Mouse (Mus musculus) gastrocnemius, postnatal 4 days (tissue): ENCODE results near the gene Cdca5. TPM values are rescaled to one million over a fixed set of nuclear protein-coding genes. Genes with fewer than 3 reads are reported as not detected.
A peak's percentile ranks its signal among the peaks of the same experiment; 100 is the strongest.
"Not testable (repeated sequence)": the region's sequence is repeated elsewhere in the genome, so short reads cannot be mapped to it uniquely, and the experiment has no call there.

Experiments used
- DNase-seq, 2 experiments: peaks; one replicate each; pipeline ENCODE4 v3.0.0; 2021 to 2022; ENCODE audit warnings: low spot score in 2 of 2, mixed read lengths in 2 of 2
- long read RNA-seq, 2 experiments: library from polyadenylated mRNA; stranded (forward); transcript quantifications; one replicate each; pipeline ENCODE4 v2.0.0; 2021
- total RNA-seq, 2 experiments: library from RNA; stranded (reverse); gene quantifications; 2 replicates each; pipeline ENCODE4 v1.2.3; 2021

The Cdca5 gene
- total RNA-seq, result 1 to 10 TPM; 7.7 to 8.1 TPM
- long read RNA-seq, experiment 1, partial matches to known transcripts, result 4 of 8 reads
- long read RNA-seq, experiment 1, other reads (novel, unspliced or antisense), result 0 of 8 reads
- long read RNA-seq, experiment 2, transcript Cdca5-201 (6 exons, 2,024 nt), result major isoform, 17 of 19 reads
- long read RNA-seq, experiment 2, partial matches to known transcripts, result 1 of 19 reads
- long read RNA-seq, experiment 2, other reads (novel, unspliced or antisense), result 1 of 19 reads

DNA sequence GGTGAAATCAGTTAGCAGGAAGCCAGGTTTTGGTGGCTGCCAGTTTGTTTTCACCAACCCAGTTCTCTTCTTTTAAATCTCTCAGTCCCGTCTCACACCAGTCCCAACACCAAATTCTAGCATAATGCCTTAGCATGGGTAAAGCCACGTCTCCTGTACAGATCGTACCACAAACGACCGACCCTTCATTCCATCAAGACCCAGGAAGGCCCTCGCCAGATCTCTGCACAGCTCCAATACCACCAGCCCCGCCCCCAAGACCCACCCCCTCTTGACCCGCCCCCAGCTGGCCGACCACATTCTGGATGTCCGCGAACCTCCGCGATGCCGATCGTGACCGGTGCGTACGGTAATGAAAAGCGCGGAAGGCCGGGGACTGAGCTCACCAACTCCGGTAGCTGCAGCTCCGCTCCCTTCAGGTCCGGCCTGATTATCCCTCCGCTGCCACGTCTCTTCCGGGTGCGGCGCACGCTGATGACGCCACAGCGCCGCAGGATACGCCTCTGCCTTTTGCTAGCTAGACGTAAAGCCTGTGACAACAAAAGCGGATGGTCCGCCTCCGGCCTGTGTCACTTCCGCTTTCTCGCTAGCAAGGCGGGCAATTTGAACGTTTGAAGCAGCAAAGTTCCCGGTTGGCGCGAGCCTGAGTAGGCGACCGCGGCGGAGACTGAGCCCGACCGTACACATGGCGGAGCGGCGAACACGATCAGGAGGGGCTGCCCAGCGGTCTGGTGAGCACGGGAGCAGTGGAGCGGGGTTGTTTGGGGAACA lies at the start of gene Cdca5, which contains the start of gene Zfpl1:
TSS of gene Cdca5 (plus strand) at position 506 of the 771 bp plus-strand sequence.
TSS of gene Zfpl1 (minus strand) at position 479 of the 771 bp plus-strand sequence.
- DNase-seq, result peak; percentile 83 to 94

DNA sequence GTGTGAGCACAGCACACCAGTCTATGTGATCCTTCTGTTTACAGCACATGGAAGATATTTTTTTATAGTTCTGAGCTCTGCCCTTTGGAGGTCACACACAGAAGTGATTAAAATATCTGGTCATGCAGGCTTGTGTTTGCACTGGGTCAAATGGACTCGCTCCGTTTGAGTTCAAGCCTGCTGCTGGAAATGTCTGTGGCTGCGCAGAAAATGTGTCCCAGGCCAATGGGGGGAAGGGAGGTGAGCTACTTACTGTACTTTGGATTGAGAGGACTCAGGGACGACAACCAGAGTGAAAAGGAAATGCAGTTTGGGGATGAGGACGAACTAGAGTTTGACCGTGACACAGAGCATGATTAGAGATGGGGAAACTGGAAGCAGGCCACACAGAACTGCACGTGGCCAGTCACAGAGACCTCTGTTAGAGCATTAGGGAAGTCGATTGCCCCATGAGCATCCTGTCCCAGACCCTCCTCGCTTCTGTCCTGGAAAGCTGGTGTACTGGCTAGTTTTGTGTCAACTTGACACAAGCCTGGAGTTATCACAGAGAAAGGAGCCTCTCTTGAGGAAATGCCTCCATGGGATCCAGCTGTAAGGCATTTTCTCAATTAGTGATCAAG lies 48.7 kb upstream of the Cdca5 start:
- DNase-seq, result no peak

DNA sequence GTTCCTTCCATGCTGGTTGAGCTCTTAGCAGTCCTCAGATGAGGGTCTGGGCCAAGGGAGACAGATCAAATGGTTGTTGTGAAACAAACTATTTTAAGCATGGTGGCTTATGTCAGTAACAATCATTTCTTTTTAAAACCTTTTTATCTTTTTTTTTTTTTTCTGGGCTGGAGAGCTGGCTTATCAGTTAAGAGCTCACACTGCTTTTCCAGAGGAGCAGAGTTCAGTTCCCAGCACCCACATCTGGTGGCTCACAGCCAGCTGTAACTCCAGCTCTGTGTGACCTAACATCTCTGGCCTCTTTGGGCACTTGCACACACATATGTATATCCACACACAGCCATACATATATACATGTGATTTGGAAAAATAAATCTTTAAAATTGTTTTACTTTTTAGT lies 47.1 kb upstream of the Cdca5 start:
- DNase-seq, result no peak

DNA sequence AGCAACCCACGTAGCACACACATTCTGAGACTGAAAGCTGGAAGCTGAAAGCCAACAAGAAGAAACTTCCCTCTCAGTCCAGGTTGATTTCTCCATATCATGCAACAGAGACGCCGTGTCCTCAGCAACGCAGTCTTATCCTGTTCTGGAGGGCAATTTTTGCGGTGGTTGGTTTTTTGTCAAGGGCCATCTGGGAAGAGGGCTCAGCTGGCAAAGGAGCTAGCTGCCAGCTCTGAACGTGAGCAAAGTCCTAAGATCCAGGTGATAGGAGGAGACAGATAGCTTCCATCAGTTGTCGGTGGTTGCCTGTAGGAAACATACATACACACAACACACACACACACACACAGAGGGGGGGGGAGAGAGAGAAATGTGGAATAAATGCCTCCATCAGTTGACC lies 46.5 kb upstream of the Cdca5 start:
- no peak for DNase-seq

DNA sequence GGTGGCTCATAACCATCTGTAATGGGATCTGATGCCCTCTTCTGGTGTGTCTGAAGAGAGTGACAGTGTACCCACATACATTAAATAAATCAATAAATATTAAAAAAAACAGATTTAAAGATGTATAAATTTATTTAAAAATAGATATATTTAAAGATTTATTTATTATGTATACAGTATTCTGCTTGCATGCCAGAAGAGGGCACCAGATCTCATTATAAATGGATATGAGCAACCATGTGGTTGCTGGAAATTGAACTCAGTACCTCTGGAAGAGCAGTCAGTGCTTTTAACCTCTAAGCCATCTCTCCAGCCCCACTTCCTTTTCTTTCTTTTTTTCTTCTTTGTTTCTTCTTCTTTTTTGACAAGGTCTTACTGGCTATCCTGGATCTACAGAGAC lies 44.8 kb upstream of the Cdca5 start:
- DNase-seq, result no peak

DNA sequence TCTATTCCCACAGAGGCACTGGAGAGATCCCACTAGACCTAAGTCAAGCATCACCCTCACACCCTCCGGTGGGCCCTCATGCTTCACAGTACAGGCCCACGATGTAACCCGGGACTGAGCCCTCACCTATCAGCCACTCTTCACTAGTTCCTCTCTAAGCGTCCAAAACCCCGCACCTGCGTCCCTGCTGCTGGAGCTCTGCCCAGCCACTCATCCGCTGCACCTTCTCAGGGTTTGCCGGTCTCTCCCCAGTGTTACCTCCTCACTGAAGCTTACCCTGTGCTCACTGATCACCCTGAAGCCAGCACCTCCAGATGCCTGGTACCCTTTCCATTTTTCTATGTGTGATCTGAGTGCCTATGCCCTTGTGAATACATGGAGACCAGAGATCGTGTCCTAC lies 42.5 kb upstream of the Cdca5 start:
- DNase-seq, result no peak

DNA sequence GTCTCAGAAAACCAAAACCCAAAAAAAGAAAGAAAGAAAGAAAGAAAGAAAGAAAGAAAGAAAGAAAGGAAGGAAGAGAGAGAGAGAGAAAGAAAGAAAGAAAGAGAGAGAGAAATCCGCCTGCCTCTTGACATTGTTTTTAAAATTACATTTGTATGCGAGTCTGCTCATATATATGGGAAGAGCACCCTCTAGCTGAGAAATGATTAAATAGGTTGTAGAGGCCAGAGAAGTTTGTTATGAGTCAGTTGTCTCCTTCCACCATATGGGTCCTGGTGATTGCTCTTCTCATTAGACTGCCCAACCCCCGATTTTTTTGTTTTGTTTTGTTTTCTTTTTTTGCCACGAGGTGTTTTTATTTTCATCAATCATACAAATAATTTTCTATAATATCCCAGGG lies 40.7 kb upstream of the Cdca5 start:
- DNase-seq, result not testable (repeated sequence)

DNA sequence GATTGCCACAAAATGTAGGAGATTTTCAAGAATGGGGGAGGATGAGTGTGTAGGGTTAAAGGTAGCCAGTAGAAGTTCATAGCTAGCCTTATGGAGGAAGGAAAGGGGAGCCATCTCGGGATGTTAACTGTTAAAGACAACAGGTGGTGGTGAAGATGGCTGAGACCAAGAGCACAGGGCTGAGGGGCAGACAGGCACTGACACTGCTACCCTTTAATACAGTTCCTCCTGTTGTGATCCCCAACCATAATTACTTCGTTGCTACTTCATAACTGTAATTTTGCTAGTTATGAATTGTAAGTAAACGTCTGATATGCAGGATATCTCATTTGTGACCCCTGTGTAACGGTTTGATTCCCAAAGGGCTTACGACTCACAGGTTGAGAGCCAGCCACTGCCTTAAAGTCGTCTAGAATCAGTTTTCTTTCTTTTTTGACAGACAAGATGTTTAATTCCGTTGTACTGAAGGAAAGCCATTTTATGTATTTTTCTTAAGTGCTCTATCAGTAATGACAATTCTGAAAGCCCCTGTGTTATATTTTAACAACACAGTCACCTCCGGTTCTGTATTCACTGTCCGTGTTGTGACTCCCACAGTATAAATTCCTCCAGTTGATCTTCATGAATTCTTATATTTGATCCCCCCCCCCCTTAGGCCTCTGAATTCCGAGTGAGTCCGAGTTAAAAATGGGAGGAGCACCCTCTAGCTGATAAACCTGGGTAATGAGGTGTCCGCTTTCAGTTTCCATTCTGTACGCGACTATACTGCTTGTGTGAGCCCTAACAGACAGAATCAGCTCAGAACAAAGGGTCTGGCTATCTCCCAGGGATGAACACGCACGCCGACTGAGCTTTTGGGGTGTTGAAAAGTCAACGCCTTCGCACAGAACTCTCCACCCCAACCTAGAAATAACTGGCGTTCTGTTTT lies 39.2 kb upstream of the Cdca5 start:
- DNase-seq, result no peak

DNA sequence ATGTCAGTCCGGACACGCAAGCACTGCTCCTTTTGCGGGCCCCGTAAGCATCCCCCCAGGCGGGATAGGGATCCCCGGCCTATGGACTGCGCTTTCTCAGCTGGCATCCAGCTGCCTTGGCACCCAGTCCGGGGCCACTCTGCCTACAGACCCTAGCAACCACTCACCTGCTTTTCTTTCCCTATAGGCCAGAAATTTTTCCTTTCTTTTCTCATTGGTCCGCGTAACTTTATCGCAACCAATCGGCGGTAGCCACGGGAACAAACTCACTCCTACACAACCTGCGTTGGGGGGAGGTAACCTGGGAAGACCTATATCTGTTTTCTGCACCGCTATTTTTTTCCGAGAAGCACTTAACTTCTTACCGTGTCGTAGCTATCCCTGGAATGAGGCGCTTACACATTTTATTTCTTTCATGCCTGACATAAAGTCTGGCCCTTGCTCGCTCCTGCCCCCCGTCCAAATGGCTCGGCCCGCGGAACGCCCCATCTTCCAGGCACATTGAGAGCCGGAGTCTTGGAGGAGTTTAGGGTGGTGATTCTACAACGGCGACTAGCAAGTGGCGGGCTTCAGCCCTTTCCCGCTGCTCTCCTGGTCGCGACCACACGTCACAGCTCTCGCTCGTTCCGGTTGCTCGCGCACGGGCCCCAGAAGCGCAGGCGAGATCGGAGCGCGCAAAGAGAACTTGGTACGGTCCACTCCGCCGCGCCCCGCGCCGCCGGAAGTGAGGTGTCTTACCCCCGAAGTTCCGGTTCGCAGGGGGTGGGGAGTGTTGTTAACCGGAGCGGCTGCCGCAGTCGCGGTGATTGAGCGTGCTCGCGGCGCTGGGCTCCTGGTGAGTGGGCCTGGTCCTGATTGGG lies 38.3 kb upstream of the Cdca5 start, which contains the start of gene Syvn1:
TSS of gene Syvn1 (plus strand) at position 283 of the 860 bp plus-strand sequence.
- peak; percentile 76 to 91 for DNase-seq

DNA sequence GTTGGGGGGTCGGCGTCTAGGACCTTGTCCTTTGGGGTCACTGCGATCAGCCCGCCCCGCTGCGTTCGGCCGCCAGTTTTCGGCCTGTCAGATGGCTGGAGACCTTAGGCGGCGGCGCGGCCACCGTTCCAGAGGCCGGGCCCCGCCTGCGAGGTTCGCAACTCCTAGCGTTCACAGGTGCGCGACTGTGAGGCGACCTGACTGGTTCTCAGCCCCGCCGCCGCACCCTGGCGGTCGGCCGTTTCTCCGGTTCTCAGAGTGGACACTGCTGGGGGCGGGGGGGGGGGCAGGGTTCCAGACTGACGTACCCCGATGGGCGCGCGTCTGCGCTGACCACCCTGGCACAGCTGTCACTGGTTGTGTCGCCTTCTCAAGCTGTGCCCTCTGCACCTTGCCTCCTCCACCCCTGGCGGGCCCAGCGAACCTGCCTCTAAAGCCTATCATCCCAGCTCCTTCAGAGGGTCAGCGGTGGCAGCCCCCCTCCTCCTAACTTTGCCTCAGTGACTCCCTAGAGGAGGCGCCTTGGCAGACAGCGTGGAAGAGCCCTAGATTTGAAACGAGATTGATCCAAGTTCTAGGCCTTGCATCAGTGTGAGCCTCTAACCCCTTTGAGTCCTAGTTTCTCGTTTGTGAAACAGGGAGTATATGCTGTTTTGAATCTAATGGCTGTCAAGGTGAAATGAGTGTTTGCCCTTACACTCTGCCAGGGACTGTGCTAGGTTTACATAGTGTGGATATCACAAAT lies 37.5 kb upstream of the Cdca5 start:
- no peak for DNase-seq

DNA sequence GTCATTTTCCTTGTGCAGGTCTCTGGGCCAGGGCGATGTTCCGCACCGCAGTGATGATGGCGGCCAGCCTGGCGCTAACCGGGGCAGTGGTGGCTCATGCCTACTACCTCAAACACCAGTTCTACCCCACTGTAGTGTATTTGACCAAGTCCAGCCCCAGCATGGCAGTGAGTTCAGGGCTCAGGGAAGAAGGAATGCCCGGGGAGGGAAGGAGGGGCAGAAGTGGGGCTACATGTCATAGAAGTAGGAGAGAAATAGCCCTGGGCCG lies 37.0 kb upstream of the Cdca5 start:
- DNase-seq, result no peak

DNA sequence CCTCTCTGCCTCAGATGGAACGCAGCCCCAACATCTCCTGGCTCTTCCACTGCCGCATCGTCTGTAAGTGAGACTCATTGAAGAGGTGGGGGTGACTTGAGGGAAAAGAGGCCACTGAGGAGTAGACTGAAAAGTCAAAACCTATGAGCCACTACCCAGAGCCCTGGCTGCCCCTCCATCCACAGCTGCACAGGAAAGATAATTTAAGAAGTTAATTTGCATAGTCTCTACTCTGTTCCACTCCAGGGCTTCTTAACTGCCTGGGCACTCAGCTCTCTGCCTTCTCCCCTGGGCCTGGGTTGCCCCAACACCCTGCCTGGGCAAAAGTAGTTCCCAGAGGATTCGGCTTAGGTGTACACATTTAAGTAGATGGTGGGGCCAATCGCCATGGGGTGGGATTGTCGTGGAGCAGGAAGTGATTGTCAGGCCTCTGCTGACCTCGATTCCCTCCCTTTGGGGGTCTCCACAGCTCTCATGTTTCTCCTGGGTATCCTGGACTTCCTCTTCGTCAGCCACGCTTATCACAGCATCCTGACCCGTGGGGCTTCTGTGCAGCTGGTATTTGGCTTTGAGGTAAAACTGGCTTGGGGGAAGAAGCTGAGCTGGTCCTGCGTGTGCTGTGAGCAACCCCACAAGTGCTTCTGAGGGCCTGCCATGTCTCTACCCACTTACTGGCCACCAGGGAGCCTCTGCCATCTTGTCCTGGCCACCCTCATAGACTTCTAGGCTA lies 35.9 kb upstream of the Cdca5 start:
- no peak for DNase-seq

DNA sequence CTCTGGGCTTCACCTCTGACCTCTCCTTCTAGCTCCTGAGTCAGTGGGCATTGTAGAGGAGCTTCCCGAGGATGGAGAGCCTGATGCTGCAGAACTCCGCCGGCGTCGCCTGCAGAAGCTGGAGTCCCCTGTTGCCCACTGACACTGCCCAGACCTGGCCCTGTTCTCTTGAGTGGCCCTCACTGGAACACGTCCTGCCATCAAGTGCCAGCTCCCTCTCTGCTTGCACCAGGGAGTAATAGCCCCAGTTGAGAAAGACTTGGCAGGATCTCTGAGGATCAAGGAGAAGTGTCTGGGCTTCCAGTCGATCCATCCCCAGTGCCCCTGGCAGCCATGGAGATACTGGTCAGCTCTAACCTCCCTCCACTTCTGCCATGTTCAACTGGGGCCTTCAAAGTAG lies 32.3 kb upstream of the Cdca5 start:
- DNase-seq, result no peak

DNA sequence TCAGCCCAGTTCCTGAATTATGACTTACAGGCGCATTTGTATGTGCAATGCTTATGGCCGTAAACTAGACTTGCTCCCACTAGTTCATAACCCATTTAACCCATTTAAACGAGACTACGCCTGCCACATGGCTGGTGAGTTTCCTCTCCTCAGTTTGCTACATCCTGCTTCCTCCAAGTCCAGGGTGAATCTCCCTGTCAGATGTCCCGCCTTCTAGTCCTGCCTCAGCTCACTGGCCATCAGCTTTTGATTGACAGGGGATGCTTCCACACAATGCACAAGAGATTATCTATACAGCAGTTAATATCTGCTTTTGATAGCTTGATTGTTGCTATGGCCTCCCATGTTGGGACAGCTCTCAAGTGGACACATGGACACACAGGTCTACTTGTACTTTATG lies 30.5 kb upstream of the Cdca5 start:
- DNase-seq, result no peak

DNA sequence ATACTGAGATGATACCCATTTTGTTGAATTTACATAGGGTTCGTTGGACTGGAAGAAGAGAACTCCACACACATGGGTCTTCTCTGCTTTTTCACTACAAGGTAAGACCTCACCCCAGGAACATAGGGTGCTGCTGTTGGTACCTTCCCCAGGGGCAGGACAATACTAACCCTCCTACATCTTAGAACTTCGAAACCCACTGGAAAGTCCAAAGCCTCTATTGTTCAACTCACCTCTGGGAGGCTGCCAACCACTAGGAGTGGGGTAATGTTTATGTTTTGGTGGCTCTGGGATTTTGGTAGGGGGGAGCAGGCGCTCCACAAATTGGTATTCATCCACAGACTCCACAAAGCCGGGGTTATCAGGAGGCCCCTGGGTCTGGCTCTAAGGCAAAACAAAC lies 28.1 kb upstream of the Cdca5 start:
- no peak for DNase-seq

DNA sequence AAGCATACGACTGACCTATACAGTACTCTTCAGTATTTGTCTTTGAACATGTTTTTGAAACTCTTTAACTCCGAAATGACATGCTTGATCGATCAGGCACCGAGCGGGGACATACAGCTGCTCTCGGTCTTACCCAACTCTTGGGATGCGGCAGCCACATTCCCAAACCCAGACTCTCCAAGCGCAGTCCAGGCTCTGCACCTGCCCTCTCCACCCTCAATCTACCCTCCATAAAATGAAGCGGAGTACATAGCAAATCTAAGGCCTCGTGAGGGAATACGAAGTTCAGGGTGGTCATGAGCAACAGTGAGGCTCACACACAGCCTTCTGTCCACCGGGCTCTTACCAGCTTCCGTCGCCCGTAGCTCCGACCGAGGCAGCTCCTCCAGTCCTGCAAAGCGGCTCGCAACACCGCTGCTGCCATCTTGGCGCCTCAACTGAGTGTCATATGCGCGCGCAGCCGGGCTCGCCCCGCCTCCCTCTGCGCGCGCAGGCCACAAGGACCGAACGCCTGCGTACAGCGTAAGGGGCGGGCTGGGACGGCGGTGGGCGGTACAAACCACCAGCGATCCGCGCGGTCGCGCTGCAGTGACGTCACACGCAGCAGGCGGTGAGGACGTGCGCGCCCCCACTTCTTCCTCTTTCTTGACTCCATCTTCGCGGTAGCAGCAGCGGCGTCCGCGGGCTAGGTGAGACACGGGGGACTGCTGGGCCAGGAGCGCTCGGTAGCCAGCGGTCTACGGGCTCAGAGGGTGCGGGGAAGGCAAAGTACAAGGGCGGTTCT lies 27.3 kb upstream of the Cdca5 start, which contains the start of the genes Mrpl49 and Fau:
TSS of gene Mrpl49 (minus strand) at position 473 of the 784 bp plus-strand sequence.
TSS of gene Fau (plus strand) at position 532 of the 784 bp plus-strand sequence.
- peak; percentile 99 for DNase-seq

DNA sequence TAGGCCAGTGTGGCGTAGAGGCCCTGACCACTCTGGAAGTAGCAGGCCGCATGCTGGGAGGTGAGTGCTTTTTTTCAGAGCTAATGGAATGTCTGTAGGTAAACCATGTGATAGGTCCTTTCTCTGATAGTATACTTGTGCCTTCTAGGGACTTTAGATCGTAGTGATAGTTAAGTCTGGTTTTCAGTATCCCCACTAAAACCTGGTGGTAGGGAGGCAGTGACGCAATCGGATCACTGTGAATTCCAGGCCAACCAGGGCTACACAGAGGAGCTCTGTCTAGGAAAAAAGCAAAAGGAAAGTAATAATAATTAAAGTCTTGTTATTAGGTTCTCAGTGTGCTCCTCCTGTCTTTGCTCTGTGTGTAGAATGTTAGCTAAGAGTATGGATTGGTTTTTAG lies 26.3 kb upstream of the Cdca5 start:
- no peak for DNase-seq

DNA sequence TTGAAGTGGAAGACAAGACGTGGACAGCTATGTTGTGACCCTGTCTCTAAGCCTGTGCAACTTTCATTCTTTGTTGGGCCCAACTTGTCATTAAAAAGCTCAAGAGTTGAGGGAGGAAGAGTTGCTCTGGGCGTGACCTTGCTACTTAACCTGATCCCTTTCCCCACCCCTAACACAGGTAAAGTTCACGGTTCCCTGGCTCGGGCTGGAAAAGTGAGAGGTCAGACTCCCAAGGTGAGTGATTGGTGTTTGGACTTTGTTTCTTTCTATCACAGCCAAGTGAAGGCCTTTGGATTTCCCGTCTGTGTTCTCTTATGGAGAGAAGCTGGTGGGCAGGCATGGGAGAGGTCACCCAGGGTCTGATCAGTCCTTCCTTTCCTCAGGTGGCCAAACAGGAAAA lies 25.8 kb upstream of the Cdca5 start:
- no peak for DNase-seq
